Mouse (Mus musculus): ENCODE measurements around the gene Plscr3.

The Plscr3 gene

GRCm38 (mm10) chr11:69883527-69884151 is 37.5 kb downstream of the Plscr3 start:
- Histone ChIP-seq H3K27me3 (ENCODE audit: control insufficient read depth, insufficient read depth, low read length, poor library complexity, severe bottlenecking) (no peaks in the 10 kb centered on the region), H3K36me3 (ENCODE audit: control insufficient read depth, insufficient read depth, low read length, poor library complexity, severe bottlenecking) (peaks cover 30% of the 10 kb centered on the region)
- DNase-seq (ENCODE audit: low read depth, low spot score) = no peak

GRCm38 (mm10) chr11:69884240-69884639 is 38.1 kb downstream of the Plscr3 start:
- no peak for DNase-seq (ENCODE audit: low read depth, low spot score)
- Histone ChIP-seq H3K36me3 (ENCODE audit: control insufficient read depth, insufficient read depth, low read length, poor library complexity, severe bottlenecking) (peaks cover 32% of the 10 kb centered on the region), H3K27me3 (ENCODE audit: control insufficient read depth, insufficient read depth, low read length, poor library complexity, severe bottlenecking) (no peaks in the 10 kb centered on the region)

GRCm38 (mm10) chr11:69884663-69885062 is 38.5 kb downstream of the Plscr3 start:
- H3K36me3 ChIP-seq (ENCODE audit: control insufficient read depth, insufficient read depth, low read length, poor library complexity, severe bottlenecking) = peaks cover 36% of the 10 kb centered on the region
- no peaks in the 10 kb centered on the region for H3K27me3 ChIP-seq (ENCODE audit: control insufficient read depth, insufficient read depth, low read length, poor library complexity, severe bottlenecking)
- no peak for DNase-seq (ENCODE audit: low read depth, low spot score)

GRCm38 (mm10) chr11:69886907-69887635 is 40.9 kb downstream of the Plscr3 start:
- Histone ChIP-seq H3K36me3 (ENCODE audit: control insufficient read depth, insufficient read depth, low read length, poor library complexity, severe bottlenecking) (peaks cover 45% of the 10 kb centered on the region), H3K27me3 (ENCODE audit: control insufficient read depth, insufficient read depth, low read length, poor library complexity, severe bottlenecking) (no peaks in the 10 kb centered on the region)
- no peak for DNase-seq (ENCODE audit: low read depth, low spot score)

GRCm38 (mm10) chr11:69891482-69891881 is 45.3 kb downstream of the Plscr3 start:
- no peak for DNase-seq (ENCODE audit: low read depth, low spot score)
- peaks cover 30% of the 10 kb centered on the region for H3K36me3 ChIP-seq (ENCODE audit: control insufficient read depth, insufficient read depth, low read length, poor library complexity, severe bottlenecking)

GRCm38 (mm10) chr11:69894671-69895070 is 48.5 kb downstream of the Plscr3 start:
- Histone ChIP-seq H3K36me3 (ENCODE audit: control insufficient read depth, insufficient read depth, low read length, poor library complexity, severe bottlenecking) (peaks cover 9% of the 10 kb centered on the region), H3K27me3 (ENCODE audit: control insufficient read depth, insufficient read depth, low read length, poor library complexity, severe bottlenecking) (no peaks in the 10 kb centered on the region)
- DNase-seq (ENCODE audit: low read depth, low spot score) = peak; percentile 85

More at GRCm38 (mm10) chr11:69891482-69891881, 45.3 kb downstream of the Plscr3 start:
- H3K27me3 ChIP-seq (ENCODE audit: control insufficient read depth, insufficient read depth, low read length, poor library complexity, severe bottlenecking) = no peaks in the 10 kb centered on the region

- DNase-seq (ENCODE audit: low read depth, low spot score) = peak; percentile 71
- H3K27me3 ChIP-seq (ENCODE audit: control insufficient read depth, insufficient read depth, low read length, poor library complexity, severe bottlenecking) = no peaks in the 10 kb centered on the region
- H3K36me3 ChIP-seq (ENCODE audit: control insufficient read depth, insufficient read depth, low read length, poor library complexity, severe bottlenecking) = peaks cover 5% of the 10 kb centered on the region; the same call in 1 of the 2 replicates
Observed at GRCm38 (mm10) chr11:69895291-69895690, 49.1 kb downstream of the Plscr3 start, which contains the start of gene Acap1. Gene Acap1 (minus strand): TSS chr11:69895539.

- Histone ChIP-seq H3K27me3 (ENCODE audit: control insufficient read depth, insufficient read depth, low read length, poor library complexity, severe bottlenecking) (no peaks in the 10 kb centered on the region), H3K36me3 (ENCODE audit: control insufficient read depth, insufficient read depth, low read length, poor library complexity, severe bottlenecking) (peaks cover 5% of the 10 kb centered on the region)
- DNase-seq (ENCODE audit: low read depth, low spot score) = no peak
Observed at GRCm38 (mm10) chr11:69899870-69900269, 53.7 kb downstream of the Plscr3 start.

GRCm38 (mm10) chr11:69900471-69901405 is 54.6 kb downstream of the Plscr3 start, which contains the start of the genes 2810408A11Rik and Neurl4:
Gene 2810408A11Rik (minus strand): TSS chr11:69900987.
Gene Neurl4 (plus strand): TSS chr11:69901072.
- Histone ChIP-seq H3K27me3 (ENCODE audit: control insufficient read depth, insufficient read depth, low read length, poor library complexity, severe bottlenecking) (no peaks in the 10 kb centered on the region), H3K36me3 (ENCODE audit: control insufficient read depth, insufficient read depth, low read length, poor library complexity, severe bottlenecking) (peaks cover 5% of the 10 kb centered on the region)
- peak; percentile 96 for DNase-seq (ENCODE audit: low read depth, low spot score)

GRCm38 (mm10) chr11:69901406-69901846 is 55.2 kb downstream of the Plscr3 start:
- DNase-seq (ENCODE audit: low read depth, low spot score) = peak; percentile 94
- Histone ChIP-seq H3K27me3 (ENCODE audit: control insufficient read depth, insufficient read depth, low read length, poor library complexity, severe bottlenecking) (no peaks in the 10 kb centered on the region), H3K36me3 (ENCODE audit: control insufficient read depth, insufficient read depth, low read length, poor library complexity, severe bottlenecking) (peaks cover 11% of the 10 kb centered on the region)
